Mouse (Mus musculus) liver, adult 2 months (tissue): Measurements from ENCODE around the gene Mindy4.

Source experiments
- CTCF ChIP-seq: fragments of 200-500 bp; IDR thresholded peaks from 2 replicates; pipeline ENCODE4 v1.5.1; 2011; ENCODE audit warnings: low read depth, low read length, control low read depth
- POLR2A ChIP-seq: fragments of 200-500 bp; IDR thresholded peaks from 2 replicates; pipeline ENCODE4 v1.6.1; 2011; ENCODE audit warnings: low read length, control low read depth; ENCODE audit not compliant: insufficient read depth; ENCODE audit errors: extremely low read depth

DNA sequence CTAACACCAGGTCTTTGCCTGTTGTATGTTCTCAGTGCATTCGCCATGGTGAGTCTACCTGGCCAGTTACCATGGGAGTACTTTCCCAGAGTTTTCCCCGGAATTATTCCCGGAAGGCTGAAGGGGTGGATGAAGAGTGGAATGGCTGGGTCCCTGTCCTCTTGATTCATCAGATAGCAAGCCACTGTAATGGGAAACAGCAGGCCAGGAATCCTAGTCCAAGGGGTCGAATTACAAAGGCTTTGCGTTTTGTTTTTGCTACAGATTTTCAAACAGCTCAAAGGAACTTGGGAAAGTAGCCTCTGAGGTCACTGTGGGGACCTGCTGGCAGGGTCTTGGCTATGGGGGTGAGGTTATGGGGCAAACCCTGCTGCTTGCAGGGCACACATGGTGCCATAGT is 108.8 kb downstream of the Mindy4 start:
- TF ChIP-seq CTCF (no peak), POLR2A (no peak)
